Mouse (Mus musculus) heart, postnatal 36 days (tissue): ENCODE results near the gene Nrxn3. TPM values are rescaled to one million over a fixed set of nuclear protein-coding genes. Genes with fewer than 3 reads are reported as not detected.

Source experiments
- DNase-seq, 2 experiments: peaks; one replicate each; pipeline ENCODE4 v3.0.0; 2021 to 2022
- intact Hi-C: fragments of 180-260 bp; cut with DNase I; formaldehyde crosslinking; loops from one replicate; pipeline ENCODE4 v1.15.1; 2025
- total RNA-seq, 2 experiments: library from RNA; stranded (reverse); gene quantifications; 2 replicates each; pipeline ENCODE4 v1.2.3; 2021

The Nrxn3 gene
- total RNA-seq, 2 experiments from 2014 or later: 0.08 to 0.19 TPM

- no peak for DNase-seq
- intact Hi-C loops: no loop called here
Measured at GRCm38 (mm10) chr12:89765179-89765578, 1042.5 kb downstream of the Nrxn3 start.

DNA sequence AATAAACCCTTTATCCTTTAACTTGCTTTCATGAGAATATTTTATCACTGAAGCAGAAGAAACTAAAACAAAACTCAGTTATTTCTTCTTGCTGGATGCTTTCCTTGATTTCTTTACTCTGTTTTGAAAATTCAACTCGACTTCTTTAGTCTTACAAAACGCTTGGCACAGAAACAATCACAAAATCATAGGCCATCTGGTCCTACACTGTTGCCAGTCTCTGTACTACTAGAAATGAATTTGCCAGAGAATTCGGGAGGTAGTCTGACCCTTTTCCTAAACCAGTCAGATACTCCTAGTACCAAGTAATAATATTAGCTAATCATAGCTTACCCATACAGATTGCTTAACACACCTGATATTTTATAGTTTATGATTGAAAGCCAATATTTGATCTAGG, 1066.1 kb downstream of the Nrxn3 start:
- intact Hi-C loops: no loop called here
- DNase-seq: no peak

DNA sequence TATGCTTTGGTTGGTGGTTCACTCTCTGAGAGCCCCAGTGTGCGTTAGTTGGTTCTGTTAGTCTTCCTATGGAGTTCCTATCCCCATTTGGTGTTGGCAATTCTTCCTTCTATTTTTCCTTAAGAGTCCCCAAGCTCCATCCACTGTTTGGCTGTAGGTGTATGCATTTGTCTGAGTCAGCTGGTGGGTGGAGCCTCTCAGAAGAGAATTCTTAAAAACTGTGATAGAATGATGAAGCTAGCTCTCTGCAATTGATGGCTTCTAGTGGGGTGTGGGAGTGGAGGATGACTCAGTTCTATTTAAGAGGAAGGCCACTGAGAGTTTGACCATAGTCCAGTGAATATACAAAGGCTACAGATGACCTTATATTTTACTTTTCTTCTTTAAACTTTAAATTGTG, 1067.3 kb downstream of the Nrxn3 start:
- intact Hi-C loops: no loop called here

GRCm38 (mm10) chr12:89791829-89792228, 1069.2 kb downstream of the Nrxn3 start:
- intact Hi-C loops: no loop called here
- no peak for DNase-seq

More for the DNA sequence above, 1067.3 kb downstream of the Nrxn3 start:
- DNase-seq: no peak

DNA sequence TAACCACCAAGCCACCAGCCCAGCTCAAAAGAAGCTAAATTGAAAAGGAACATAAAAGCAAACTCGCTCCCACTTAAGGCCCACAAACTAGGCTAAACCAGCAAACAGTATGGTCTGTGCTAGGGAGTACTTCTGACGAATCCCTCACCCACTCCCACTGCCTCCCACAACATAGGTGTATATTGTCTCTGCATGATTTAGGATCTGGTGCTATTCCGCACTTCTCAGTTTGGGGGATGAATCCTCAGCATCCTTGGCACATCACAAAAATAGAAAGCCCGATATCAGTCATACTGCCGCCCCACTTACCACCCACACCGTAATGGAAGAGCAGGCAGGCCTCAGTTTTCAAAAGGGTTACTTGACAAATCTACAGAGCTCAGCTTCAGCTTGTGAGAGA, 1072.1 kb downstream of the Nrxn3 start:
- no peak for DNase-seq
- intact Hi-C loops: no loop called here

DNA sequence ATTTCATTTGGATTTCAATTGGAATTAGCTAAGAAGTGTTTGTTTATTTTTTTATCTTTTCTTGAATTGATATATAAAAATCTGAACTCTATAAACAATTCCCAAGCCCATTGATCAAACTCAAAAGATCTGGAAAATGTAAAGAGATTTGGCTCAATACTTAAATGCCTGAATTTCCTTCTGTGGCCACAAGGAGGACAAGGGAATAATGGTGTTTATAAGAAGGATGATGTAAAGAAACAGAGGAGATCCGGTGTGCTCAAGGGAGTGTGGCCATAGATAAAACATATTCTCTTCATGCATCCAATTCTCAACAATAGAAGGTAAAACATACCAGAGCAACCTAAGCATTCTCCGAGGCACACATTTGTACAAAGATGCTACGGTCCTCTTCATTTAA, 1085.5 kb downstream of the Nrxn3 start:
- intact Hi-C loops: no loop called here
- no peak for DNase-seq

DNA sequence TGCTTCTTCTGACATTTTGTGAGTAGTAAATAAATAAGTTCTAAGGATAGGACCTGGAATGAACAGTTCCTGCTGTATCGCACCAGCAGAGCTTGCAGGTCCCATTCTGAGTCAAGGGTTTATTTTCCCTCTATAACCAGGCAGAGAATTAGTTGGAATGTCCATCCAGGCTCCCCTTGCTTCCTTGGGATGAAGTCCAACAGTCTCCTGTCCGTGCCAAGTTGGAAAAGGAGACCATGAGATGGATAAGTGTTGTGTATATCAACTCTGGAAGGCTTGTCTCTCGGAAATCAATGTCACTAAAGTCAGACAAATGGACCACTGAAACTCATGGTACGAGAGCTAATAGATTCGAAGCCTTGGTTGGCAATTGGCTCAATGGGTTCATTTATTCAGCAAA, 1087.5 kb downstream of the Nrxn3 start:
- no peak for DNase-seq
- intact Hi-C loops: no loop called here

DNA sequence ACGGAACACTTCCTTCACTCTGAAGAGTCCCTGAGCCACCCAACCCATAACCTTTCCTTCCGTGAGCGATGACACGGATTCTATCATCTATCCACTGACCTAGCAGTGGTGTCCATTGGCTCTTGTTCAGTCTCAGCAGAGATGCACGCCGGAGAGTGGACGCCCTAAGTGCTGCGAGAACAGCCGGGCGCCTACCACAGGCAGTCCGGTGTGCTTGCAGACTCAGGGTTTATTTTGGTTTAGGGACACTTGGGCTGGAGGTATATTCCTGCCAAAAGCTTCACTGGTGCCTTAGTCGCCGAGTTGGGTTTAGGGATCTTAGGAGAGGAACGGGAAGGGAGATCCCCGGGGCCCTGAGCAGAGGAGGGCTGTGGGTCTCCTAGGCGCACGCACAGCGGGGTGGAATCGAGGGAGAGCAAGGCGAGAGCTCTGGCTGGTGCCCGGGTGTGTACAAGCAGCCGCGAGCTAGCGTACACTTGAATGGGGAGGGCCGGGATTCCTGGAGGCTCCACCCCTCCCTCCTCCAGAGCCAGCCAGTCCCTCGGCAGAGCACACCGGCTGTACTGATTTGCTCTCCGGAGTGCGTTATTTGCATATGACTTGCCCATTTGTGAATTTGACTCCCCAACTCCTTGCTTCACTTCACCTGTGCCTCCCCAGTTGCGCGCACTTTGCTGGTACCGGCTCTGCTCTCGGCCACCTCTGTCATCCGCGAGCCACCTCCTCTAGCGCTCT, 1089.3 kb downstream of the Nrxn3 start:
- intact Hi-C loops: no loop called here
- DNase-seq: peak; percentile 18 to 28

DNA sequence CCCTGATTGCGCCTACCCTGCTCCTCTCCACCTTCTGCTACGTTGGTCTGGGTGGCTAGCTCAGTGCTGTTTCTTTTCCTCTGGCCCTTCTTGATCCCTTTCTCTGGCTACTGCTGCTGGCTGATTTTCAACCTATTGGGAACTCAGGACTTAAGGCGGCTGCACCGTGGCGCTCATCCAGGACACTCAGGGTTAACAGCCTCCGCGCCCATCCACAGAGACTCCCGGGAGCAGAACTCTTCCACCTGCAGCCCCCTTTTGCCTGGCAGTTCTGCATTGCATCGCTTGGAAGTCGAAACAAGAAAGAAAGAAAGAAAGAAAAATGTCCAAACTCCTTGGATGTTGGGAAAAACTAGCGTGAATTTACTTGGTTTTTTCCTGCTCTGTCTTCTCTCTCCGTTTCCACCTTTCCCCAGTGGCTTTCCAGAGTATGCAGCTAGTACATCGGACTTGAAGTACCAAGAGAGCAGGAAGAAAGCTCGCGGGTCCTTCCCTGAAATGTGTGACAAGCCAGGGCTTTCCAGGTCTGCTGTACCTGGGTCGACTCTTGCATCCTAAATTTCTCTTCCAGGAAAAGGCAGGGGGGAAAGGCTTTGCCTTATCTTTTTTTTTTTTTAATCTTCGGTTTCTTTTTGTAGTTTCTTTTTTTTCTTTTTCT, 1090.0 kb downstream of the Nrxn3 start:
- no peak for DNase-seq
- intact Hi-C loops: no loop called here

- DNase-seq: no peak
- intact Hi-C loops: no loop called here
Measured at GRCm38 (mm10) chr12:89813294-89813693, 1090.6 kb downstream of the Nrxn3 start.

- no peak for DNase-seq
- intact Hi-C loops: no loop called here
Measured at GRCm38 (mm10) chr12:89813718-89814117, 1091.0 kb downstream of the Nrxn3 start.

GRCm38 (mm10) chr12:89814536-89814935, 1091.9 kb downstream of the Nrxn3 start:
- DNase-seq: no peak
- intact Hi-C loops: no loop called here

- DNase-seq: no peak
Measured at GRCm38 (mm10) chr12:89817072-89817773, 1094.5 kb downstream of the Nrxn3 start.

GRCm38 (mm10) chr12:89818200-89818599, 1095.5 kb downstream of the Nrxn3 start:
- intact Hi-C loops: no loop called here
- no peak for DNase-seq

More at GRCm38 (mm10) chr12:89817072-89817773, 1094.5 kb downstream of the Nrxn3 start:
- intact Hi-C loops: no loop called here

DNA sequence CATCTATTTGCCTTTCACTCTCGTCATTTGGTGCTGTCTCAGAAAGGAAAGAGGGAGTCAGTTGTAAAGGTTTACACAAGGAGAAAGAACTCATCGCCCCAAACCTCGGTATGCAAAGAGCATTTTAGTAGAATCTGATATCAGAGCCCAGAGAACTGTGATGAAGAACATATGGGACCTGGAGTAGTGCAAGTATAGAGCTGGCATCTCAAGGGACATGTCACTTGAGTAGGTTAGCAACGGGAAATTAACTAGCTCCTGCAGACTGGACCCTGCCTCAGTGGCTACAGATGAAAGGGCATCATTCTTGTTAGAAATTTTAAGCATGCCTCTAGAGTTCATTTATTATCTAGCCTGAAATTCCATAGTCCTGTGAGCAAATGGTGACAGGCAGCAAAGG, 1099.5 kb downstream of the Nrxn3 start:
- intact Hi-C loops: no loop called here
- no peak for DNase-seq

GRCm38 (mm10) chr12:89829927-89830326, 1107.3 kb downstream of the Nrxn3 start:
- no peak for DNase-seq
- intact Hi-C loops: no loop called here

GRCm38 (mm10) chr12:89830350-89830749, 1107.7 kb downstream of the Nrxn3 start:
- no peak for DNase-seq

DNA sequence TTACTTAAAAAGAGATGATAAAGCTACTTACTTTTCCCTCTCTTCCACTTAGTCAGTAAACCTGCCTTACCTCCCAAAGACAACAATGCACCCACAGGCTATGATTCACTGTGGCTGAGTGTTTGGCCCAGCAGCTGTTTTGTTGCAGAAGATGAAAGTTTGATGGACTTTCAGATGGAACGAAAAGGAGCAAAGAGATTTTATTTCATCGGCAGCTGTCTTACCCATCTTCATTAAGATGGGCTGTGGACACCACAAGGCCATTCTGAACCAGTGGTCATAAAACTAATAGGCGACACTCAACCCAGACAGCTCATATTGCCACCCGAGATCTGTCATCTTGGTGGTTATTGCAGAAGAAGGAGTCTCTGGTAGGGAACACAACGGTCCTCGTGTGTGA, 1108.6 kb downstream of the Nrxn3 start:
- intact Hi-C loops: no loop called here
- no peak for DNase-seq

More at GRCm38 (mm10) chr12:89830350-89830749, 1107.7 kb downstream of the Nrxn3 start:
- intact Hi-C loops: no loop called here

DNA sequence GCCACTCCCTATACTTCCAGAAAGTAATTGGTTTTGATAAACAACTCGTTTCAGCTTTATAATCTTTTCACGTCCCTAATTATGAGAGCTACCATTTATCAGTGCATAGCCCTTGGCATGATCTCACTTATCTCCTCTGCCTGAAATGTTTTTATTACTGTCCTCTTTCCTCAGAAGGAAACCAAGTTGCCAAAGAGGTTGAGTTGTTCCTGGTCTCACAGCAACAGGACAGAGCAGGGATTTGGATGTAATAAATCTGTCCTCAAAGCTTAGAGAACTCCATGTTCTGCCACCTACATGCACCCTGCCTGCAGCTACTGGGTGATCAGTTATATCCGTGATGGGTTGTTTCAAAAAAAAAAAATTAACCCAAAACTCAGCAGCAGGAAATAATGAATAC, 1113.6 kb downstream of the Nrxn3 start:
- intact Hi-C loops: no loop called here
- DNase-seq: no peak

DNA sequence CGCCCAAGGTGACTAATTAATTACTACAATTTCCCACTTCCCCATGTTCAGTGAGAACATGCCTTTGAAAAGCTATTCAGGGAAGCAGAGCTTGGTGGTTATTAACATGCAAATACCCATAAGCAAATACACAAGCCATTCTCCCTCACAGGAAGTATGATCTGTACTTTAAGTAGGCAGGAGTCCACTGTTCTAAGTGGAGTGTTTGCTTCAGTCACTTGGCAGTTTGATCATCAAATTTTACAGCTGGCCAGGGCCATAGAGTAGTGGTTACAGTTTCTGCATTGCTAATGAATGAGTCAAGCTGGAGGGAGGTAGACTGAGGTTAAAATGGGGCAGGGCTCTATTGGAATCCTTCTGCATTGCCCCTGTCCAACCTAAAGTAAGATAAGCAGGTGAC, 1120.2 kb downstream of the Nrxn3 start:
- DNase-seq: no peak
- intact Hi-C loops: no loop called here

DNA sequence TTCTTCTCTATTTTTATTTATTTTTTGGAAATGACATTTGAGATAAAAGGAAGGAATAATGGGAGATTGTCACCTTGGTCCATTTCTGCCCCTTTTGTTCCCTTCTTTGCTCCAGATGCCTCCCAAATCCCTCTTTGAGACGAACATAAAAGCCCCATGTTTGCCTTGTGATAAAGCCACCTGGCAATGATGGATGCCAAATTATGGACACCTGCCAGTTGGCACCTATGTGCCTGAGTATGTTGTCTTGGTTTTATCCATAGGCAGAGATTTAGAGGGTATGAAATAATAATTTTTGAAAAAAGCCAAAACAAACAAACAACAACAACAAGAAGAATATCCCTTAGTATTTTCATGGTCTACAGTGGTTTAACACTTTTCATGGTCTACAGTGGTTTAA, 1125.4 kb downstream of the Nrxn3 start:
- no peak for DNase-seq
- intact Hi-C loops: no loop called here

DNA sequence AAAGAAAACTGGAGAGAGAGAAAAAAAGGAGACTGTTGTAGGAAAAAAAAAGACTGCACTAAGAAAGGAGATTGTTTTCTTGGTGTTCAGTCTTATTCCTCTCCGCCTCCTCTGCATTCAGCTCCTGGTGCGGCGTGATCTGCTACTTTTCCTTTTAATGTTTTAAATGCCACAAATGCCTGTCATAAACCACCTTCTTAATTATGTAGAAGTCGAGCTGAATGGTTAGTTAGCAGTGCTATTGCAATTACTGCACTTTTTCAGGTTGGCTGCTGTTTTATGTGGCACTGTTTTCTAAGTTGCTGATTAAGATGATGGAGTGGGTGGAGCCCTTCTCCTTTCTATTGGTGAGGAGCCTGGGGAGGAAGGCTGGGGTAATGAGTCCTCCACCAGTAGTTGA, 1131.7 kb downstream of the Nrxn3 start:
- intact Hi-C loops: no loop called here
- no peak for DNase-seq
